ENCODE assay signal across 7 mouse cellular contexts in genomic region chr7:28568253-28568652, GRCm38 (mm10). TPM values are rescaled to one million over a fixed set of nuclear protein-coding genes. Genes with fewer than 3 reads are reported as not detected.
DNase-seq lines count a peak whose midpoint lies in the region; ATAC-seq and TF ChIP-seq lines count a peak whose summit lies in the region.

No protein-coding gene starts in this region.

- no peak overlapping the region for H3K4me2 ChIP-seq in kidney, postnatal 0 days (ENCODE audit: low read length)
- H3K4me2 ChIP-seq in lung, embryonic 14.5 days: no peak overlapping the region

- H3K27me3 ChIP-seq in kidney, postnatal 0 days (ENCODE audit: insufficient read depth, low read length): no peaks in the 10 kb centered on the region
- H3K27me3 ChIP-seq in lung, embryonic 14.5 days (ENCODE audit: insufficient read depth, low read length): no peaks in the 10 kb centered on the region

- H3K36me3 ChIP-seq in kidney, postnatal 0 days (ENCODE audit: insufficient read depth, low read length): peaks cover 43% of the 10 kb centered on the region
- H3K36me3 ChIP-seq in lung, embryonic 14.5 days (ENCODE audit: insufficient read depth): peaks cover 51% of the 10 kb centered on the region

- TF ChIP-seq CTCF in kidney, postnatal 0 days (IDR thresholded peaks at IDR 0.05; ENCODE audit: low read depth): peak; percentile 89
- TF ChIP-seq CTCF in lung, embryonic 14.5 days (IDR thresholded peaks at IDR 0.05; ENCODE audit: low read depth): peak; percentile 84

- H3K27ac ChIP-seq in kidney, postnatal 0 days: peak overlapping the region; percentile 47; the same call in 1 of the 2 replicates
- no peak overlapping the region for H3K27ac ChIP-seq in lung, embryonic 14.5 days (ENCODE audit: low read depth)

- no peaks in the 10 kb centered on the region for H3K9me3 ChIP-seq in kidney, postnatal 0 days (replicated peaks; ENCODE audit: low read length)
- H3K9me3 ChIP-seq in lung, embryonic 14.5 days (ENCODE audit: low read depth, low read length): no peaks in the 10 kb centered on the region

- H3K4me1 ChIP-seq in kidney, postnatal 0 days (replicated peaks; ENCODE audit: insufficient read depth, low read length): peaks cover 30% of the 10 kb centered on the region
- H3K4me1 ChIP-seq in lung, embryonic 14.5 days (ENCODE audit: insufficient read depth): peaks cover 16% of the 10 kb centered on the region

- no peak overlapping the region for H3K4me3 ChIP-seq in kidney, postnatal 0 days (replicated peaks; ENCODE audit: low read depth, low read length)
- H3K4me3 ChIP-seq in lung, embryonic 14.5 days (ENCODE audit: low read depth, low read length): no peak overlapping the region

- H3K9ac ChIP-seq in kidney, postnatal 0 days (ENCODE audit: low read depth, low read length): no peak overlapping the region
- no peak overlapping the region for H3K9ac ChIP-seq in lung, embryonic 14.5 days

- peak; percentile 64 for ATAC-seq in erythroid progenitor cell, adult 5-6 weeks (replicated peaks; ENCODE audit: low FRiP score, poor library complexity, severe bottlenecking)
- ATAC-seq in kidney, postnatal 0 days (replicated peaks; ENCODE audit: low FRiP score, low read depth): no peak
- no peak for ATAC-seq in lung, embryonic 14.5 days (ENCODE audit: insufficient read depth)

- DNase-seq in urinary bladder, postnatal 14 days (ENCODE audit: low spot score): peak; percentile 73
- DNase-seq in urinary bladder, adult 2 months (ENCODE audit: low spot score): no peak
- peak; percentile 47 for DNase-seq in adrenal gland, postnatal 25 days
- peak; percentile 79 for DNase-seq in kidney, postnatal 0 days (ENCODE audit: low spot score)
- DNase-seq in lung, embryonic 14.5 days: peak; percentile 83
- peak; percentile 55 for DNase-seq in right cerebral cortex, postnatal 25 days

RNA-seq across cellular contexts. Expression of gene Nccrp1, which starts 21.2 kb away (rescaled TPM):
- polyA plus RNA-seq in urinary bladder, adult 2 months (2012; rRNA removed): 0.67 and 1.1 TPM in 2 replicates
- not detected in 2 replicates for total RNA-seq in adrenal gland, postnatal 25 days (2021)
- not detected in 2 replicates for total RNA-seq in erythroid progenitor cell, adult 5-6 weeks (2015; ENCODE audit: low replicate concordance)
- not detected in 2 replicates for total RNA-seq in erythroid progenitor cell, adult 5-6 weeks (2017; ENCODE audit: low replicate concordance)
- 5.5 and 7.3 TPM in 2 replicates for polyA plus RNA-seq in kidney, postnatal 0 days (2015; fragmentation: Nextera tagmentation; extraction: Ambion mirVana)
- not detected in 2 replicates for polyA plus RNA-seq in lung, embryonic 14.5 days (2014; fragmentation: Nextera tagmentation; extraction: Ambion mirVana)

RNA-seq across cellular contexts. Expression of gene Sycn, which starts 27.6 kb away (rescaled TPM):
- polyA plus RNA-seq in urinary bladder, adult 2 months (2012; rRNA removed): 0.27 TPM in 1 of 2 replicates, not detected in the other
- total RNA-seq in adrenal gland, postnatal 25 days (2021): not detected in 2 replicates
- not detected in 2 replicates for total RNA-seq in erythroid progenitor cell, adult 5-6 weeks (2015; ENCODE audit: low replicate concordance)
- total RNA-seq in erythroid progenitor cell, adult 5-6 weeks (2017; ENCODE audit: low replicate concordance): not detected in 2 replicates
- 0.27 and 0.45 TPM in 2 replicates for polyA plus RNA-seq in kidney, postnatal 0 days (2015; fragmentation: Nextera tagmentation; extraction: Ambion mirVana)
- not detected in 2 replicates for polyA plus RNA-seq in lung, embryonic 14.5 days (2014; fragmentation: Nextera tagmentation; extraction: Ambion mirVana)

RNA-seq across cellular contexts. Expression of gene Samd4b, which starts 29.7 kb away (rescaled TPM):
- 49.9 and 54.5 TPM in 2 replicates for polyA plus RNA-seq in urinary bladder, adult 2 months (2012; rRNA removed)
- total RNA-seq in adrenal gland, postnatal 25 days (2021): 66.6 and 69.4 TPM in 2 replicates
- total RNA-seq in erythroid progenitor cell, adult 5-6 weeks (2015; ENCODE audit: low replicate concordance): 15.9 and 29.6 TPM in 2 replicates
- 8.0 and 20.2 TPM in 2 replicates for total RNA-seq in erythroid progenitor cell, adult 5-6 weeks (2017; ENCODE audit: low replicate concordance)
- 18.4 and 19.5 TPM in 2 replicates for polyA plus RNA-seq in kidney, postnatal 0 days (2015; fragmentation: Nextera tagmentation; extraction: Ambion mirVana)
- 27.9 and 34.0 TPM in 2 replicates for polyA plus RNA-seq in lung, embryonic 14.5 days (2014; fragmentation: Nextera tagmentation; extraction: Ambion mirVana)

RNA-seq across cellular contexts. Expression of gene Pak4, which starts 29.7 kb away (rescaled TPM):
- polyA plus RNA-seq in urinary bladder, adult 2 months (2012; rRNA removed): 24.7 and 31.3 TPM in 2 replicates
- total RNA-seq in adrenal gland, postnatal 25 days (2021): 32.0 and 35.2 TPM in 2 replicates
- 7.6 and 9.6 TPM in 2 replicates for total RNA-seq in erythroid progenitor cell, adult 5-6 weeks (2015; ENCODE audit: low replicate concordance)
- 2.1 and 5.9 TPM in 2 replicates for total RNA-seq in erythroid progenitor cell, adult 5-6 weeks (2017; ENCODE audit: low replicate concordance)
- 33.5 and 36.6 TPM in 2 replicates for polyA plus RNA-seq in kidney, postnatal 0 days (2015; fragmentation: Nextera tagmentation; extraction: Ambion mirVana)
- 46.2 and 52.5 TPM in 2 replicates for polyA plus RNA-seq in lung, embryonic 14.5 days (2014; fragmentation: Nextera tagmentation; extraction: Ambion mirVana)

RNA-seq across cellular contexts. Expression of gene Ifnl3, which starts 45.6 kb away (rescaled TPM):
- polyA plus RNA-seq in urinary bladder, adult 2 months (2012; rRNA removed): not detected in 2 replicates
- total RNA-seq in adrenal gland, postnatal 25 days (2021): not detected in 2 replicates
- not detected in 2 replicates for total RNA-seq in erythroid progenitor cell, adult 5-6 weeks (2015; ENCODE audit: low replicate concordance)
- total RNA-seq in erythroid progenitor cell, adult 5-6 weeks (2017; ENCODE audit: low replicate concordance): not detected in 2 replicates
- not detected in 2 replicates for polyA plus RNA-seq in kidney, postnatal 0 days (2015; fragmentation: Nextera tagmentation; extraction: Ambion mirVana)
- polyA plus RNA-seq in lung, embryonic 14.5 days (2014; fragmentation: Nextera tagmentation; extraction: Ambion mirVana): not detected in 2 replicates
